ENCODE assay signal across 8 mouse cellular contexts in the genomic region with DNA sequence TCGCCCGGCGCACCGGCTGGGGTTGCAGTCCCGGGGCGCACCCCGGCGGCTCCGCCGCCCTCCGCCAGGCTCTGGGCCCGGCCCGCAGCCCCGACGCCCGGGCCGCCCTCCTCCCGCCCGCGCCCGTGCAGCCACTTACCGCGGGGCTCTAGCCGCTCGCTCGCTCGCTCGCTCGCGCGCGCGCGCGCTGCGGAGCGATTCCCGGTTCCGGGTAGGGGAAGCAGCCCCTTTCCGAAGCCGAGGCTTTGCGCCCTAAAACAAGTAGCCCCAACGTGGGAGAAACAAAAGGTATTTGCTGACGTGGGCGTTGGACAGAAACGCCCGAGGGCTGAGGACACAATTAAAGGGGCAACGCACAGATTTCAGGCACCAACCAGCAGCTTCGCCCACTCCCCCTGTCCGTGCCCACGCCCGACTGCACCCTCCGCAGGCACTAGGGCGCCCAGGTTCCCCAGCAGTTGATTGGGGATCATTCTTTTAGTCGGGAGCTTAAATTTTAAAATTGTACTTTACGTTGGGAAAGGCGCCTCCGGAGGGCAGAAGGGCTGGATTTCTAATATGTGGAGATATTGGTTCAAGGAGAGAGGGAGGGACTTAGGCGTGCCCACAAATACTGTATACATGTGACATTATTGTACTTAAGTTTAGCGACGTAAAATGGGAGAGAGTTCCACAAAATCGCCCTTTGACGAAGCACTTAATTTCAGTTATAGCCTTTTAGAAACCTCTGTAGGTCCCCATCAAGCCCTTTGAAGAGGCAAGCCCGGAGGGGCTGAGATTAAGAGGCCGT. TPM values are rescaled to one million over a fixed set of nuclear protein-coding genes. Genes with fewer than 3 reads are reported as not detected.
DNase-seq lines count a peak whose midpoint lies in the region; ATAC-seq and TF ChIP-seq lines count a peak whose summit lies in the region.

A gene (minus strand): TSS at position 516 of the 790 bp plus-strand sequence.

- H3K27me3 ChIP-seq in hindbrain, postnatal 0 days (ENCODE audit: insufficient read depth, low read length), result no peaks in the 10 kb centered on the region
- H3K27me3 ChIP-seq in megakaryocyte, embryonic 14.5 days (replicated peaks), result peaks cover 28% of the 10 kb centered on the region

- ATAC-seq in hindbrain, postnatal 0 days, result peak; percentile 81

- peak within 1 kb of the TSS; percentile 81 for H3K4me3 ChIP-seq in hindbrain, postnatal 0 days (ENCODE audit: low read length)
- H3K4me3 ChIP-seq in megakaryocyte, embryonic 14.5 days (replicated peaks), result peak within 1 kb of the TSS; percentile 94

- H3K4me2 ChIP-seq in hindbrain, postnatal 0 days (ENCODE audit: low read depth, low read length), result peak within 1 kb of the TSS; percentile 62

- TF ChIP-seq CTCF in hindbrain, postnatal 0 days (IDR thresholded peaks at IDR 0.05; ENCODE audit: low read depth), result no peak; the same call in 1 of the 2 replicates

- intact Hi-C loops in left cerebral cortex, postnatal 14 days (cut with DNase I), result no loop called here

- peak; percentile 18 for DNase-seq in layer of hippocampus, adult 11-12 months (ENCODE audit: low spot score)
- DNase-seq in layer of hippocampus, adult 9-11 months, result no peak
- peak; percentile 77 to 78 for DNase-seq in cerebellum, postnatal 10 days
- peak; percentile 6 to 23 for DNase-seq in frontal cortex, postnatal 25 days (ENCODE audit: low spot score in 2 of 2)
- peak; percentile 88 for DNase-seq in hindbrain, postnatal 0 days (ENCODE audit: low spot score)
- peak; percentile 28 to 34 for DNase-seq in left cerebral cortex, postnatal 14 days (ENCODE audit: low spot score in 2 of 2)
- DNase-seq in spleen, adult 12 weeks (ENCODE audit: low spot score), result peak; percentile 11

- H3K4me1 ChIP-seq in hindbrain, postnatal 0 days (ENCODE audit: insufficient read depth, low read length), result no peaks in the 10 kb centered on the region
- peaks cover 55% of the 10 kb centered on the region for H3K4me1 ChIP-seq in megakaryocyte, embryonic 14.5 days

- no peaks in the 10 kb centered on the region for H3K36me3 ChIP-seq in hindbrain, postnatal 0 days (ENCODE audit: insufficient read depth, low read length)
- H3K36me3 ChIP-seq in megakaryocyte, embryonic 14.5 days (replicated peaks; ENCODE audit: low read length), result no peaks in the 10 kb centered on the region

- peak within 1 kb of the TSS; percentile 93 for H3K27ac ChIP-seq in hindbrain, postnatal 0 days

- 1% methylated on average over 56 of the region's 65 CpGs for WGBS in hindbrain, postnatal 0 days

- H3K9me3 ChIP-seq in hindbrain, postnatal 0 days (ENCODE audit: low read length), result no peaks in the 10 kb centered on the region
- no peaks in the 10 kb centered on the region for H3K9me3 ChIP-seq in megakaryocyte, embryonic 14.5 days

- H3K9ac ChIP-seq in hindbrain, postnatal 0 days (replicated peaks; ENCODE audit: low read length), result peak within 1 kb of the TSS; percentile 98

RNA-seq across cellular contexts. Expression of the gene that starts here (rescaled TPM):
- total RNA-seq in hindbrain, postnatal 0 days (2014; rRNA removed), result 26.9 and 29.6 TPM in 2 replicates
- polyA plus RNA-seq in hindbrain, postnatal 0 days (2015; fragmentation: Nextera tagmentation; extraction: Ambion mirVana), result 14.9 and 15.3 TPM in 2 replicates
- total RNA-seq in left cerebral cortex, postnatal 14 days (2021), result 1 to 10 TPM; 7.4 to 8.0 TPM
- polyA plus RNA-seq in megakaryocyte, embryonic 14.5 days (2012; ENCODE audit: insufficient read depth, low replicate concordance), result 0.29 TPM in 1 of 2 replicates, not detected in the other

Comparison
In these comparisons a context has a peak if more than half of its experiments do, and no peak if none do; other contexts are left out.
1. RNA of the gene that starts here (polyA plus RNA-seq): 14.9 to 15.3 TPM in hindbrain, postnatal 0 days; 0.29 TPM in megakaryocyte, embryonic 14.5 days; every median in the first group is over 10 times any median in the second.